12 mouse cellular contexts compared by ENCODE assay signal in the genomic region with DNA sequence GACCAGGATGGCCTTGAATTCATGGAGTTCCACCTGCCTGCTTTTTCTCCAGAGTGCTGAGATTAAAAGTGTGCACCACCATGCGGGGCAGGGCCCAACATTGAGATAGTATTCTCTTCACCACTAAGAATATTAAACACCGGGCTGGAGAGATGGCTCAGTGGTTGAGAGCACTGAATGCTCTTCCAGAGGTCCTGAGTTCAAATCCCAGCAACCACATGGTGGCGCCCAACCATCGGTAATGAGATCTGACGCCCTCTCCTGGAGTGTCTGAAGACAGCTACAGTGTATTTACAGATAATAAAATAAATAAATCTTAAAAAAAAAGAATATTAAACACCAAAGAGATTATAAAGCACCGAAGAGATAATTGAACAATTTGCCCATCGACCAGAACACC. TPM values are rescaled to one million over a fixed set of nuclear protein-coding genes. Genes with fewer than 3 reads are reported as not detected.
DNase-seq lines count a peak whose midpoint lies in the region; ATAC-seq and TF ChIP-seq lines count a peak whose summit lies in the region.
"Had no signal": no experiment of that assay in that cellular context is flagged by ENCODE, and none has a peak within 500 bp of the region (broad histone marks: within the 10 kb centered on the region; RNA-seq: fewer than 3 reads in every experiment).

No protein-coding gene starts in this region.

- H3K79me2 ChIP-seq in myocyte (ENCODE audit: control insufficient read depth, insufficient read depth): peaks cover 48% of the 10 kb centered on the region

- no peak overlapping the region for H3K4me3 ChIP-seq in heart, embryonic 13.5 days
- H3K4me3 ChIP-seq in myocyte: peak overlapping the region; percentile 44

- peaks cover 37% of the 10 kb centered on the region for H3K4me1 ChIP-seq in heart, embryonic 13.5 days

- TF ChIP-seq POLR2A in myocyte (IDR thresholded peaks at IDR 0.05; ENCODE audit: insufficient read length, low read depth): no peak

- WGBS in heart, embryonic 13.5 days: 67% methylated on average over 7 of the region's 7 CpGs

- no peak overlapping the region for H3K27ac ChIP-seq in heart, embryonic 13.5 days (replicated peaks)
- H3K27ac ChIP-seq: forebrain, embryonic 15.5 days; midbrain, embryonic 12.5 days had no signal

- peak overlapping the region; percentile 88; the same call in 1 of the 2 replicates for H3K4me2 ChIP-seq in heart, embryonic 13.5 days
- no peak overlapping the region for H3K4me2 ChIP-seq in myocyte (ENCODE audit: low read depth)

- ATAC-seq in heart, embryonic 13.5 days (ENCODE audit: extremely low read depth, insufficient number of reproducible peaks, low FRiP score, low TSS enrichment): no peak
- no peak for ATAC-seq in erythroid progenitor cell, adult 5-6 weeks (replicated peaks; ENCODE audit: low FRiP score, poor library complexity, severe bottlenecking)
- ATAC-seq: forebrain, embryonic 15.5 days had no signal

- H3K9me3 ChIP-seq in heart, embryonic 13.5 days: 0 out of 2 replicates have a peak, but pooled peaks cover 3% of the 10 kb centered on the region
- H3K9me3 ChIP-seq: forebrain, embryonic 15.5 days; midbrain, embryonic 12.5 days had no signal

- H3K27me3 ChIP-seq in heart, embryonic 13.5 days (replicated peaks): no peaks in the 10 kb centered on the region
- no peaks in the 10 kb centered on the region for H3K27me3 ChIP-seq in myocyte (ENCODE audit: control insufficient read depth, insufficient read depth, insufficient read length)
- H3K27me3 ChIP-seq: forebrain, embryonic 15.5 days; midbrain, embryonic 12.5 days had no signal

- no peak overlapping the region for H3ac ChIP-seq in myocyte (ENCODE audit: control insufficient read depth, insufficient read length)

- no peak overlapping the region for H3K9ac ChIP-seq in heart, embryonic 13.5 days
- H3K9ac ChIP-seq: midbrain, embryonic 12.5 days had no signal

- DNase-seq in heart, postnatal 4 days: no peak
- DNase-seq in 416B (ENCODE audit: low read depth) (peak; percentile 66), NIH3T3 (ENCODE audit: low read depth) (peak; percentile 73)
- DNase-seq in layer of hippocampus, postnatal 14 days (ENCODE audit: low spot score in 2 of 2): no peak
- no peak for DNase-seq in testis, postnatal 10 days (ENCODE audit: low spot score)
- DNase-seq: cerebellum, adult 8-10 months; right cerebral cortex, postnatal 14 days had no signal

- H3K36me3 ChIP-seq in heart, embryonic 13.5 days: no peaks in the 10 kb centered on the region
- H3K36me3 ChIP-seq in myocyte (ENCODE audit: control insufficient read depth, insufficient read depth): no peaks in the 10 kb centered on the region
- H3K36me3 ChIP-seq: forebrain, embryonic 15.5 days; midbrain, embryonic 12.5 days had no signal

TF ChIP-seq in myocyte, 11 proteins besides CTCF, POLR2A, EP300 and RAD21:
- TF ChIP-seq TCF3 (IDR thresholded peaks at IDR 0.05; ENCODE audit: insufficient read length, low read depth) (no peak), REST (IDR thresholded peaks at IDR 0.05; ENCODE audit: insufficient read depth, insufficient read length) (no peak), TCF12 (IDR thresholded peaks at IDR 0.05; ENCODE audit: insufficient read depth, poor library complexity, severe bottlenecking) (no peak), MYOD1 (IDR thresholded peaks at IDR 0.05; ENCODE audit: control insufficient read depth in 1 of 3, insufficient read length in 2 of 3, low read depth in 2 of 3) (no peak), E2F4 (IDR thresholded peaks at IDR 0.05; ENCODE audit: insufficient read depth) (no peak), SRF (IDR thresholded peaks at IDR 0.05; ENCODE audit: control insufficient read depth, insufficient read length, low read depth) (no peak), CEBPB (IDR thresholded peaks at IDR 0.05; ENCODE audit: insufficient read depth, poor library complexity, severe bottlenecking) (no peak), USF1 (IDR thresholded peaks at IDR 0.05; ENCODE audit: low read depth) (no peak), MYOG (IDR thresholded peaks at IDR 0.05; ENCODE audit: control insufficient read depth in 1 of 3, insufficient read depth in 1 of 3, insufficient read length in 2 of 3, low read depth in 2 of 3) (no peak), MAX (IDR thresholded peaks at IDR 0.05; ENCODE audit: low read depth) (no peak), POLR2AphosphoS2 (IDR thresholded peaks at IDR 0.05; ENCODE audit: insufficient read length, low read depth) (no peak)
TF ChIP-seq in myocyte: peak in this region for 0.

RNA-seq across cellular contexts. Expression of gene Urgcp, which starts 20.1 kb away (rescaled TPM):
- 26.6 and 30.0 TPM in 2 replicates for polyA plus RNA-seq in heart, embryonic 13.5 days (2015; fragmentation: Nextera tagmentation; extraction: Ambion mirVana)
- total RNA-seq in heart, postnatal 4 days (2021): 10 to 100 TPM; 60.5 TPM
- polyA plus RNA-seq in myocyte (2012; fragmentation: generic; extraction: Trizol): 21.3 TPM
- total RNA-seq in layer of hippocampus, postnatal 14 days (2021): 10 to 100 TPM; 54.2 to 67.8 TPM
- total RNA-seq in erythroid progenitor cell, adult 5-6 weeks (2015; ENCODE audit: low replicate concordance): 5.4 TPM in 2 replicates
- 4.9 and 15.3 TPM in 2 replicates for total RNA-seq in erythroid progenitor cell, adult 5-6 weeks (2017; ENCODE audit: low replicate concordance)

RNA-seq across cellular contexts. Expression of gene Mrps24, which starts 26.6 kb away (rescaled TPM):
- 175 and 191 TPM in 2 replicates for polyA plus RNA-seq in heart, embryonic 13.5 days (2015; fragmentation: Nextera tagmentation; extraction: Ambion mirVana)
- 100 to 1,000 TPM; 112 to 114 TPM for total RNA-seq in heart, postnatal 4 days (2021)
- polyA plus RNA-seq in myocyte (2012; fragmentation: generic; extraction: Trizol): 139 TPM
- total RNA-seq in layer of hippocampus, postnatal 14 days (2021): 10 to 100 TPM; 73.1 to 76.8 TPM
- total RNA-seq in erythroid progenitor cell, adult 5-6 weeks (2015; ENCODE audit: low replicate concordance): 37.5 and 45.3 TPM in 2 replicates
- 6.3 and 21.7 TPM in 2 replicates for total RNA-seq in erythroid progenitor cell, adult 5-6 weeks (2017; ENCODE audit: low replicate concordance)

RNA-seq across cellular contexts. Expression of gene Dbnl, which starts 46.2 kb away (rescaled TPM):
- 85.7 and 86.0 TPM in 2 replicates for polyA plus RNA-seq in heart, embryonic 13.5 days (2015; fragmentation: Nextera tagmentation; extraction: Ambion mirVana)
- 10 to 100 TPM; 44.7 to 46.1 TPM for total RNA-seq in heart, postnatal 4 days (2021)
- polyA plus RNA-seq in myocyte (2012; fragmentation: generic; extraction: Trizol): 71.0 TPM
- 10 to 100 TPM; 83.4 to 86.0 TPM for total RNA-seq in layer of hippocampus, postnatal 14 days (2021)
- total RNA-seq in erythroid progenitor cell, adult 5-6 weeks (2015; ENCODE audit: low replicate concordance): 19.5 and 23.9 TPM in 2 replicates
- total RNA-seq in erythroid progenitor cell, adult 5-6 weeks (2017; ENCODE audit: low replicate concordance): 23.1 and 26.2 TPM in 2 replicates

Comparison
In these comparisons a context has a peak if more than half of its experiments do, and no peak if none do; other contexts are left out.
1. DNase-seq: peak in 416B (single experiment) and NIH3T3 (single experiment); none in heart, postnatal 4 days (single experiment), layer of hippocampus, postnatal 14 days (0 of 2) and testis, postnatal 10 days (single experiment).